Mouse (Mus musculus): Measurements from ENCODE around the gene Lce3c. TPM values are rescaled to one million over a fixed set of nuclear protein-coding genes. Genes with fewer than 3 reads are reported as not detected.

The Lce3c gene
- polyA plus RNA-seq, 1 experiment from 2014 or later, result not detected

- no peak within 1 kb of the TSS for H3K9ac ChIP-seq (replicated peaks; ENCODE audit: low read depth)
- H3K27ac ChIP-seq (ENCODE audit: low read length), result no peak within 1 kb of the TSS
- DNase-seq (ENCODE audit: low spot score) (no peak), ATAC-seq (no peak)
- H3K27me3 ChIP-seq (replicated peaks; ENCODE audit: insufficient read depth, low read length), result no peaks in the 10 kb centered on the region
- no peaks in the 10 kb centered on the region for H3K36me3 ChIP-seq (ENCODE audit: insufficient read depth, low read length)
- H3K9me3 ChIP-seq (ENCODE audit: low read length), result no peaks in the 10 kb centered on the region
- H3K4me2 ChIP-seq (replicated peaks; ENCODE audit: low read depth, low read length), result no peak within 1 kb of the TSS
- WGBS, result 40% methylated on average over 2 of the region's 2 CpGs
- H3K4me3 ChIP-seq (ENCODE audit: low read depth, low read length), result no peak within 1 kb of the TSS
- TF ChIP-seq EP300 (IDR thresholded peaks at IDR 0.05) (no peak), CTCF (IDR thresholded peaks at IDR 0.05) (no peak)
- no peaks in the 10 kb centered on the region for H3K4me1 ChIP-seq (ENCODE audit: insufficient read depth, low read depth, low read length)
These were observed 18.2 kb upstream of the Lce3c start, which contains the start of gene Lce3a for GRCm38 (mm10) chr3:92926130-92926529. Gene Lce3a (minus strand): TSS chr3:92926230.

- Histone ChIP-seq H3K9ac (replicated peaks; ENCODE audit: low read depth) (no peak within 1 kb of the TSS), H3K27ac (ENCODE audit: low read length) (no peak within 1 kb of the TSS), H3K27me3 (replicated peaks; ENCODE audit: insufficient read depth, low read length) (no peaks in the 10 kb centered on the region), H3K9me3 (ENCODE audit: low read length) (no peaks in the 10 kb centered on the region), H3K4me1 (ENCODE audit: insufficient read depth, low read depth, low read length) (no peaks in the 10 kb centered on the region), H3K4me2 (replicated peaks; ENCODE audit: low read depth, low read length) (no peak within 1 kb of the TSS), H3K36me3 (ENCODE audit: insufficient read depth, low read length) (no peaks in the 10 kb centered on the region), H3K4me3 (ENCODE audit: low read depth, low read length) (no peak within 1 kb of the TSS)
- TF ChIP-seq CTCF (IDR thresholded peaks at IDR 0.05) (no peak), EP300 (IDR thresholded peaks at IDR 0.05) (no peak)
- WGBS, result 43% methylated on average over 2 of the region's 2 CpGs
- DNase-seq (ENCODE audit: low spot score) (no peak), ATAC-seq (no peak)
These were observed 11.6 kb upstream of the Lce3c start, which contains the start of gene Lce3b for GRCm38 (mm10) chr3:92932679-92933078. Gene Lce3b (plus strand): TSS chr3:92932979.

GRCm38 (mm10) chr3:92957090-92957489 is 12.8 kb downstream of the Lce3c start, which contains the start of gene Lce3d:
Gene Lce3d (plus strand): TSS chr3:92957390.
- H3K27me3 ChIP-seq (replicated peaks; ENCODE audit: insufficient read depth, low read length), result no peaks in the 10 kb centered on the region
- TF ChIP-seq CTCF (IDR thresholded peaks at IDR 0.05) (no peak), EP300 (IDR thresholded peaks at IDR 0.05) (no peak)
- H3K4me2 ChIP-seq (replicated peaks; ENCODE audit: low read depth, low read length), result no peak within 1 kb of the TSS
- no peaks in the 10 kb centered on the region for H3K36me3 ChIP-seq (ENCODE audit: insufficient read depth, low read length)
- H3K27ac ChIP-seq (ENCODE audit: low read length), result no peak within 1 kb of the TSS
- no peak within 1 kb of the TSS for H3K9ac ChIP-seq (replicated peaks; ENCODE audit: low read depth)
- no peaks in the 10 kb centered on the region for H3K9me3 ChIP-seq (ENCODE audit: low read length)
- 100% methylated on average over 1 of the region's 1 CpGs for WGBS
- DNase-seq (ENCODE audit: low spot score), result no peak
- ATAC-seq, result no peak
- no peak within 1 kb of the TSS for H3K4me3 ChIP-seq (ENCODE audit: low read depth, low read length)
- no peaks in the 10 kb centered on the region for H3K4me1 ChIP-seq (ENCODE audit: insufficient read depth, low read depth, low read length)

- Histone ChIP-seq H3K27ac (ENCODE audit: low read length) (no peak within 1 kb of the TSS), H3K4me2 (replicated peaks; ENCODE audit: low read depth, low read length) (no peak within 1 kb of the TSS), H3K27me3 (replicated peaks; ENCODE audit: insufficient read depth, low read length) (no peaks in the 10 kb centered on the region), H3K4me3 (ENCODE audit: low read depth, low read length) (no peak within 1 kb of the TSS), H3K9ac (replicated peaks; ENCODE audit: low read depth) (no peak within 1 kb of the TSS), H3K4me1 (ENCODE audit: insufficient read depth, low read depth, low read length) (no peaks in the 10 kb centered on the region), H3K36me3 (ENCODE audit: insufficient read depth, low read length) (no peaks in the 10 kb centered on the region), H3K9me3 (ENCODE audit: low read length) (no peaks in the 10 kb centered on the region)
- ATAC-seq, result no peak
- TF ChIP-seq EP300 (IDR thresholded peaks at IDR 0.05), result no peak
- TF ChIP-seq CTCF (IDR thresholded peaks at IDR 0.05), result no peak
- 85% methylated on average over 2 of the region's 2 CpGs for WGBS
- DNase-seq (ENCODE audit: low spot score), result no peak
These were observed 22.5 kb downstream of the Lce3c start, which contains the start of gene Lce3e for GRCm38 (mm10) chr3:92966761-92967160. Gene Lce3e (plus strand): TSS chr3:92967061.

- H3K4me3 ChIP-seq (ENCODE audit: low read depth, low read length), result no peak overlapping the region
- no peak for ATAC-seq
- WGBS, result 56% methylated on average over 2 of the region's 2 CpGs
- TF ChIP-seq EP300 (IDR thresholded peaks at IDR 0.05), result no peak
- no peak for TF ChIP-seq CTCF (IDR thresholded peaks at IDR 0.05)
- no peak overlapping the region for H3K9ac ChIP-seq (replicated peaks; ENCODE audit: low read depth)
- no peaks in the 10 kb centered on the region for H3K27me3 ChIP-seq (replicated peaks; ENCODE audit: insufficient read depth, low read length)
- H3K4me2 ChIP-seq (replicated peaks; ENCODE audit: low read depth, low read length), result no peak overlapping the region
- no peak for DNase-seq (ENCODE audit: low spot score)
- no peak overlapping the region for H3K27ac ChIP-seq (ENCODE audit: low read length)
- no peaks in the 10 kb centered on the region for H3K36me3 ChIP-seq (ENCODE audit: insufficient read depth, low read length)
- no peaks in the 10 kb centered on the region for H3K9me3 ChIP-seq (ENCODE audit: low read length)
- no peaks in the 10 kb centered on the region for H3K4me1 ChIP-seq (ENCODE audit: insufficient read depth, low read depth, low read length)
These were observed 34.2 kb downstream of the Lce3c start for GRCm38 (mm10) chr3:92978484-92978883.

- H3K9ac ChIP-seq (replicated peaks; ENCODE audit: low read depth), result no peak within 1 kb of the TSS
- no peak within 1 kb of the TSS for H3K4me2 ChIP-seq (replicated peaks; ENCODE audit: low read depth, low read length)
- H3K27ac ChIP-seq (ENCODE audit: low read length), result no peak within 1 kb of the TSS
- no peaks in the 10 kb centered on the region for H3K9me3 ChIP-seq (ENCODE audit: low read length)
- no peak for ATAC-seq
- no peak within 1 kb of the TSS for H3K4me3 ChIP-seq (ENCODE audit: low read depth, low read length)
- no peak for DNase-seq (ENCODE audit: low spot score)
- no peaks in the 10 kb centered on the region for H3K36me3 ChIP-seq (ENCODE audit: insufficient read depth, low read length)
- TF ChIP-seq EP300 (IDR thresholded peaks at IDR 0.05) (no peak), CTCF (IDR thresholded peaks at IDR 0.05) (no peak)
- H3K4me1 ChIP-seq (ENCODE audit: insufficient read depth, low read depth, low read length), result no peaks in the 10 kb centered on the region
- no peaks in the 10 kb centered on the region for H3K27me3 ChIP-seq (replicated peaks; ENCODE audit: insufficient read depth, low read length)
These were observed 47.6 kb downstream of the Lce3c start, which contains the start of gene Lce3f for GRCm38 (mm10) chr3:92991926-92992325. Gene Lce3f (plus strand): TSS chr3:92992226.

Other genes with a start within 250 kb of the Lce3c start
- not detected in 2 replicates for gene Lce1e, start 235.4 kb upstream of the Lce3c start, polyA plus RNA-seq (2015; fragmentation: Nextera tagmentation; extraction: Ambion mirVana)
- gene Lce1f, start 224.1 kb upstream of the Lce3c start, polyA plus RNA-seq (2015; fragmentation: Nextera tagmentation; extraction: Ambion mirVana), result not detected in 2 replicates
- not detected in 2 replicates for gene Gm38119, start 205.4 kb upstream of the Lce3c start, polyA plus RNA-seq (2015; fragmentation: Nextera tagmentation; extraction: Ambion mirVana)
- gene Lce1g, start 192.1 kb upstream of the Lce3c start, polyA plus RNA-seq (2015; fragmentation: Nextera tagmentation; extraction: Ambion mirVana), result not detected in 2 replicates
- gene Lce1h, start 179.4 kb upstream of the Lce3c start, polyA plus RNA-seq (2015; fragmentation: Nextera tagmentation; extraction: Ambion mirVana), result not detected in 2 replicates
- not detected in 2 replicates for gene Lce1i, start 165.6 kb upstream of the Lce3c start, polyA plus RNA-seq (2015; fragmentation: Nextera tagmentation; extraction: Ambion mirVana)
- not detected in 2 replicates for gene Lce1j, start 154.0 kb upstream of the Lce3c start, polyA plus RNA-seq (2015; fragmentation: Nextera tagmentation; extraction: Ambion mirVana)
- gene Lce1k, start 136.6 kb upstream of the Lce3c start, polyA plus RNA-seq (2015; fragmentation: Nextera tagmentation; extraction: Ambion mirVana), result not detected in 2 replicates
- gene Kprp, start 117.2 kb upstream of the Lce3c start, polyA plus RNA-seq (2015; fragmentation: Nextera tagmentation; extraction: Ambion mirVana), result not detected in 2 replicates
- gene Lce1l, start 93.2 kb upstream of the Lce3c start, polyA plus RNA-seq (2015; fragmentation: Nextera tagmentation; extraction: Ambion mirVana), result not detected in 2 replicates
- not detected in 2 replicates for gene 2310050C09Rik, start 74.3 kb upstream of the Lce3c start, polyA plus RNA-seq (2015; fragmentation: Nextera tagmentation; extraction: Ambion mirVana)
- gene Lce3a, start 18.3 kb upstream of the Lce3c start, polyA plus RNA-seq (2015; fragmentation: Nextera tagmentation; extraction: Ambion mirVana), result not detected in 2 replicates
- not detected in 2 replicates for gene Lce3b, start 11.5 kb upstream of the Lce3c start, polyA plus RNA-seq (2015; fragmentation: Nextera tagmentation; extraction: Ambion mirVana)
- gene Lce3d, start 12.9 kb downstream of the Lce3c start, polyA plus RNA-seq (2015; fragmentation: Nextera tagmentation; extraction: Ambion mirVana), result not detected in 2 replicates
- not detected in 2 replicates for gene Lce3e, start 22.6 kb downstream of the Lce3c start, polyA plus RNA-seq (2015; fragmentation: Nextera tagmentation; extraction: Ambion mirVana)
- gene Lce3f, start 47.7 kb downstream of the Lce3c start, polyA plus RNA-seq (2015; fragmentation: Nextera tagmentation; extraction: Ambion mirVana), result not detected in 2 replicates
- gene Crct1, start 71.2 kb downstream of the Lce3c start, polyA plus RNA-seq (2015; fragmentation: Nextera tagmentation; extraction: Ambion mirVana), result not detected in 2 replicates
- gene Lce1m, start 74.6 kb downstream of the Lce3c start, polyA plus RNA-seq (2015; fragmentation: Nextera tagmentation; extraction: Ambion mirVana), result not detected in 2 replicates
- gene Gm4858, start 124.3 kb downstream of the Lce3c start, polyA plus RNA-seq (2015; fragmentation: Nextera tagmentation; extraction: Ambion mirVana), result not detected in 2 replicates
- not detected in 2 replicates for gene Crnn, start 200.3 kb downstream of the Lce3c start, polyA plus RNA-seq (2015; fragmentation: Nextera tagmentation; extraction: Ambion mirVana)